Mouse (Mus musculus) heart, postnatal 10 days (tissue): ENCODE measurements around the gene Gpsm1. TPM values are rescaled to one million over a fixed set of nuclear protein-coding genes. Genes with fewer than 3 reads are reported as not detected.

Experiments used
- DNase-seq, 2 experiments: peaks; one replicate each; pipeline ENCODE4 v3.0.0; 2021
- intact Hi-C: fragments of 180-260 bp; cut with DNase I; formaldehyde crosslinking; loops from one replicate; pipeline ENCODE4 v1.15.1; 2025
- total RNA-seq, 2 experiments: library from RNA; stranded (reverse); gene quantifications; 2 replicates each; pipeline ENCODE4 v1.2.3; 2021

Gpsm1 gene
- total RNA-seq, 2 experiments from 2014 or later: 168 to 234 TPM

- intact Hi-C loops: no loop called here
- peak; percentile 49 to 59 for DNase-seq
Observed at GRCm38 (mm10) chr2:26309739-26310138, 5.6 kb upstream of the Gpsm1 start.

GRCm38 (mm10) chr2:26311936-26312335 lies 3.4 kb upstream of the Gpsm1 start:
- no peak for DNase-seq
- intact Hi-C loops: no loop called here

- peak in 1 of 2 experiments; percentile 42 for DNase-seq
- intact Hi-C loops: no loop called here
Observed at GRCm38 (mm10) chr2:26312812-26313211, 2.5 kb upstream of the Gpsm1 start.

- no peak for DNase-seq
- intact Hi-C loops: no loop called here
Observed at GRCm38 (mm10) chr2:26313394-26313793, 1.9 kb upstream of the Gpsm1 start.

- intact Hi-C loops: loop anchor here (5.0 kb wide), 1 partner anchor 38 kb away; the partner anchor contains the start of gene Dnlz
- peak; percentile 79 to 81 for DNase-seq
Observed at GRCm38 (mm10) chr2:26314281-26315071, 839 bp upstream of the Gpsm1 start.

GRCm38 (mm10) chr2:26315925-26316311 lies 603 bp downstream of the Gpsm1 start:
- intact Hi-C loops: loop anchor here (5.0 kb wide), 1 partner anchor 36 kb away; the partner anchor contains the start of gene Dnlz
- DNase-seq: peak in 1 of 2 experiments; percentile 68

GRCm38 (mm10) chr2:26316576-26317246 lies 1.4 kb downstream of the Gpsm1 start:
- DNase-seq: no peak
- intact Hi-C loops: loop anchor here (5.0 kb wide), 1 partner anchor 36 kb away; the partner anchor contains the start of gene Dnlz

- DNase-seq: no peak
- intact Hi-C loops: loop anchor here (5.0 kb wide), 1 partner anchor 35 kb away; the partner anchor contains the start of gene Dnlz
Observed at GRCm38 (mm10) chr2:26317371-26317770, 2.1 kb downstream of the Gpsm1 start.

GRCm38 (mm10) chr2:26317991-26318672 lies 2.8 kb downstream of the Gpsm1 start:
- intact Hi-C loops: loop anchor here (5.0 kb wide), 1 partner anchor 34 kb away; the partner anchor contains the start of gene Dnlz
- no peak for DNase-seq

- no peak for DNase-seq
- intact Hi-C loops: loop anchor here (5.0 kb wide), 1 partner anchor 33 kb away; the partner anchor contains the start of gene Dnlz
Observed at GRCm38 (mm10) chr2:26319109-26319508, 3.8 kb downstream of the Gpsm1 start.

GRCm38 (mm10) chr2:26319519-26320244 lies 4.4 kb downstream of the Gpsm1 start:
- intact Hi-C loops: loop anchor here (5.0 to 10.0 kb wide), 3 partner anchors 33 to 245 kb away; partner anchors contain the start of genes Dnlz and Sec16a

GRCm38 (mm10) chr2:26320245-26321185 lies 5.2 kb downstream of the Gpsm1 start:
- intact Hi-C loops: loop anchor here (5.0 to 10.0 kb wide), 2 partner anchors 127 to 244 kb away; partner anchors contain the start of gene Sec16a
- DNase-seq: no peak

More at GRCm38 (mm10) chr2:26319519-26320244, 4.4 kb downstream of the Gpsm1 start:
- DNase-seq: no peak

- DNase-seq: peak in 1 of 2 experiments; percentile 60
- intact Hi-C loops: loop anchor here (5.0 to 10.0 kb wide), 2 partner anchors 124 to 241 kb away; partner anchors contain the start of gene Sec16a
Observed at GRCm38 (mm10) chr2:26323589-26324325, 8.4 kb downstream of the Gpsm1 start.

- DNase-seq: peak; percentile 72 to 78
- intact Hi-C loops: loop anchor here (1.0 to 10.0 kb wide), 4 partner anchors 27 to 240 kb away; partner anchors contain the start of genes Dnlz, Inpp5e and Sec16a
Observed at GRCm38 (mm10) chr2:26324917-26325316, 9.6 kb downstream of the Gpsm1 start.

GRCm38 (mm10) chr2:26325386-26326181 lies 10.3 kb downstream of the Gpsm1 start:
- intact Hi-C loops: loop anchor here (1.0 to 10.0 kb wide), 3 partner anchors 27 to 239 kb away; partner anchors contain the start of genes Dnlz and Inpp5e
- peak; percentile 76 to 79 for DNase-seq

- intact Hi-C loops: loop anchor here (5.0 to 10.0 kb wide), 2 partner anchors 79 to 237 kb away; partner anchors contain the start of gene Inpp5e
- DNase-seq: no peak
Observed at GRCm38 (mm10) chr2:26327852-26328251, 12.5 kb downstream of the Gpsm1 start.

GRCm38 (mm10) chr2:26329402-26329801 lies 14.1 kb downstream of the Gpsm1 start:
- DNase-seq: peak; percentile 87 to 91
- intact Hi-C loops: loop anchor here (5.0 to 10.0 kb wide), 2 partner anchors 78 to 235 kb away; partner anchors contain the start of gene Inpp5e
